Mouse (Mus musculus) skeletal muscle tissue, adult 2 months (tissue): ENCODE results near the gene Daam1.

Source experiments
- DNase-seq: peaks from one replicate; pipeline ENCODE4 v3.0.0-alpha.2; 2012; ENCODE audit warnings: low read depth, low spot score

The Daam1 gene

DNA sequence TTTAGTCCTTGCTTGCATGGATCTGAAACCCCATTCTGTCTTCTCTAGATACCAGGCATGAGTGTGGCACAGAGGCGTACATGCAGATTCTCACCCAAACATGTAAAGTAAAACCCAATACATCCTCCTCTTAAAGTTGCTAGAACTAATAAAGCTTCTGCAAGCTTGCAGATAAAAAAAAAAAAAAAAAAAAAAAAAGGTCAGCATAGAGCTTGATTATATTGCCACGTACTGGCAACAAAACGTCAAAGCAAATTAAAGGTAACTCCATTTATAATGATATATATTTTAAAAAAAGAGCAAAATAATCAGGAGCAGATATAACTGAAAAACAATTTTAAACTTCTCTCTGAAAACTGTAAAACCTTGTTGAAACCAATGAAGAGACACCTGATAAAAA is 210.4 kb downstream of the Daam1 start:
- DNase-seq, result no peak
